Comparison of ENCODE assay signal across 24 mouse cellular contexts in the genomic region with DNA sequence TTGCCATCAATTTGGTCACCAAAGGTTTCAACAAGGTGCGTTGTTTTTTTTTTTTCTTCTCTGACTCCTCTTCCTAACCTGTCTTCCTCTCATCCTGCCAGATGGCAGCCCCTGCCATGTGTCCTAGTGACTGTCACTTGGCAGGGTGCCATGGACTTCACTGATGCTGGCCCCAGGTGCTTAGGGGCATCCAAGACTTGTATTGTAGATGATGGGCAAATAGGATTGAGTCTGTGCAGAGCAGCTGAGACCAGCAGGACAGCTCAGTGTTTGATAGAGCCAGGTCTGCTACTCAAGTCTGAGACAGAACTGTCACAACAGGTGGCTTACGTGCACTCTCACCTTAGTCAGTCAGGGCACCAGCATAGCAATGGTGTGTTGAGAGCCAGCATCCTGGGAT. TPM values are rescaled to one million over a fixed set of nuclear protein-coding genes. Genes with fewer than 3 reads are reported as not detected.
A peak's percentile ranks its signal among the peaks of the same experiment; 100 is the strongest.
DNase-seq lines count a peak whose midpoint lies in the region.
"Had no signal": no experiment of that assay in that cellular context is flagged by ENCODE, and none has a peak within 500 bp of the region (broad histone marks: within the 10 kb centered on the region; RNA-seq: fewer than 3 reads in every experiment).

No protein-coding gene starts in this region.

- DNase-seq in left cerebral cortex, postnatal 4 days = peak; percentile 79
- no peak for DNase-seq in left cerebral cortex, postnatal 36 days (ENCODE audit: low spot score in 2 of 2)
- peak; percentile 18 to 25 for DNase-seq in cerebellum, adult 18-20 months
- DNase-seq in cerebellum, adult 9-11 months = peak; percentile 34
- no peak for DNase-seq in embryo, embryonic 11 days
- no peak for DNase-seq in Muller cell, postnatal 12 days (ENCODE audit: inconsistent ontology term)
- no peak for DNase-seq in adrenal gland, postnatal 10 days
- DNase-seq: adrenal gland, postnatal 36 days; gastrocnemius, postnatal 36 days; heart, adult 18-20 months; heart, postnatal 36 days; kidney, adult 18-20 months; kidney, postnatal 36 days; liver; lung, adult 2 months; lung, postnatal 10 days; right cerebral cortex, adult 18-20 months; spleen, adult 18-20 months; thymus, postnatal 25 days had no signal

- intact Hi-C loops in left cerebral cortex, postnatal 4 days (cut with DNase I) = no loop called here
- intact Hi-C loops in left cerebral cortex, postnatal 36 days (cut with DNase I) = no loop called here

RNA-seq across cellular contexts. Expression of a gene that starts 32.6 kb away (rescaled TPM):
- not detected for total RNA-seq in left cerebral cortex, postnatal 4 days (2021)
- not detected for total RNA-seq in left cerebral cortex, postnatal 36 days (2021)
- not detected for total RNA-seq in adrenal gland, postnatal 10 days (2021)
- total RNA-seq: adrenal gland, adult 18-20 months; adrenal gland, postnatal 36 days; gastrocnemius, adult 18-20 months; gastrocnemius, postnatal 36 days; heart, adult 18-20 months; heart, postnatal 36 days; layer of hippocampus, adult 2 months; layer of hippocampus, postnatal 14 days; megakaryocyte-erythroid progenitor cell, adult 5-6 weeks had no signal

RNA-seq across cellular contexts. Expression of a gene that starts 54.4 kb away (rescaled TPM):
- total RNA-seq in left cerebral cortex, postnatal 4 days (2021) = 10 to 100 TPM; 82.5 to 83.9 TPM
- total RNA-seq in left cerebral cortex, postnatal 36 days (2021) = 10 to 100 TPM; 65.1 to 71.8 TPM
- total RNA-seq in adrenal gland, postnatal 10 days (2021) = 100 to 1,000 TPM; 189 to 196 TPM

Comparison
In these comparisons a context has a peak if more than half of its experiments do, and no peak if none do; other contexts are left out.
1. DNase-seq: peak in left cerebral cortex, postnatal 4 days (single experiment), cerebellum, adult 18-20 months (2 of 2) and cerebellum, adult 9-11 months (single experiment); none in left cerebral cortex, postnatal 36 days (0 of 2), embryo, embryonic 11 days (single experiment), Muller cell, postnatal 12 days (single experiment) and adrenal gland, postnatal 10 days (single experiment).